Mouse (Mus musculus): ENCODE results near the gene Ano2. TPM values are rescaled to one million over a fixed set of nuclear protein-coding genes. Genes with fewer than 3 reads are reported as not detected.

The Ano2 gene
- polyA plus RNA-seq, 1 experiment from 2014 or later = 1.6 TPM

DNA sequence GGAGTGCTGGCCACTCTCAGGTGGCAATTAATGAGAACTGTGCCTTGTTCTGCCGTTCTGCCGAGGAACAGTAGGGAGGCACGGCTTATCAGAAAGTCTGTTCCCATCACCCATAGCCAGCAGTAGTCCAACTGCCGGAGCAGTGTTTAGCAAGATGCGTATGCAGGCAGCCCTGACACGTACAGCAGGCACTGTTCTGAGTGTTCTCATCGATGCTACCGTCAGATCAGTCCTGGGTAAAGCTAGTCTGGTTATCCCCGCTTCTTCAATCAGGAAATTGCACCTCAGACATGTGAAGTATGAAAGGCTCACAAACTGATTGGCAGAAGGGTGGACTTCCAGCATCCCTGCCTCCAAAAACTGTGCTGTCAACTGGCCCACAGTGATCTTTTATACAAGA lies 224.2 kb downstream of the Ano2 start:
- WGBS = 79% methylated on average over 9 of the region's 9 CpGs
- ATAC-seq (ENCODE audit: insufficient number of reproducible peaks, low FRiP score, low TSS enrichment, low read depth) = no peak

DNA sequence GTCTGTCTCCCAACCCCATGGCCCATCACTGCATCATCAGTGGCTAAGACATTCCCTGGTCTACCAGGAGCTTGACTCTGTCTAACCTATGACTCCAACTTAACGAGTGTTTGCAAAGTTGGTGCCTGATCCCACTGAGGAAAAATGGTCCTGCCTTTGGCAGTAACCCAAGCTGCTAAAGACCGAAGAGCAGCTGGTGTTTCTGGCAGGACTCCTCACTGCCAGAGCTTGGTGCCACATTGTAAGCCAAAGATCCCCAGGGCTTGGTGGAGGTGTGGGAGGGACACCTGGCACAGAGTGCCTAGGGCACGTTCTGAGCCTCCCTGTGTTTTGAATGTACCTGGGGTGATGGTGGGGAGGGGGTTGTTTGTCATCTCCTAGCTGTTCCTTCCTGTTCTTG lies 232.5 kb downstream of the Ano2 start:
- no peak overlapping the region for H3K27ac ChIP-seq (replicated peaks)
- H3K9me3 ChIP-seq (replicated peaks) = no peaks in the 10 kb centered on the region
- no peaks in the 10 kb centered on the region for H3K27me3 ChIP-seq
- 53% methylated on average over 3 of the region's 3 CpGs for WGBS
- ATAC-seq (ENCODE audit: insufficient number of reproducible peaks, low FRiP score, low TSS enrichment, low read depth) = no peak
- no peak overlapping the region for H3K9ac ChIP-seq
- no peak overlapping the region for H3K4me2 ChIP-seq (replicated peaks)
- H3K4me3 ChIP-seq (replicated peaks) = no peak overlapping the region
- no peaks in the 10 kb centered on the region for H3K36me3 ChIP-seq
- no peaks in the 10 kb centered on the region for H3K4me1 ChIP-seq

More for the DNA sequence above, 224.2 kb downstream of the Ano2 start:
- H3K36me3 ChIP-seq = no peaks in the 10 kb centered on the region
- H3K9ac ChIP-seq = no peak overlapping the region
- H3K4me3 ChIP-seq (replicated peaks) = no peak overlapping the region
- no peaks in the 10 kb centered on the region for H3K9me3 ChIP-seq (replicated peaks)
- H3K4me1 ChIP-seq = no peaks in the 10 kb centered on the region
- no peak overlapping the region for H3K4me2 ChIP-seq (replicated peaks)
- no peak overlapping the region for H3K27ac ChIP-seq (replicated peaks)
- no peaks in the 10 kb centered on the region for H3K27me3 ChIP-seq

DNA sequence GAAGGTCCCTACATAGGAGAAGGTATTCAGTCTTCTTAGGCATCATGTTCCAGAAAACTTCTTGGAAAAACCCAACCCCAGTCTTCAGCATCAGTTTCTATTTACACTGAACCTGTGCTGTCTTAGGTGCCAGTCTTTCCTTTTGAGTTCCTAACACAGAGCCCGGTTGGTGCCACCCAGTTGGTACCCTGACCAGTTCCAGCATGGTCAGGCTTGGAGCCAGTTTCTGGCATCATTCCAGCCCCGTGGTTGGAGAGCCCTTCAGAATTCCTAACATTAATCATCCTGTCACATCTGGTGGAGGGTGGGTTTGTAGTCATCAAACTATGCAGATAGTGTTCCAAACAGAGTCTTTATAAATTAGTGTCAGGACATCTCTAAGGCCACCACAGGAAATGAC lies 234.8 kb downstream of the Ano2 start:
- Histone ChIP-seq H3K36me3 (no peaks in the 10 kb centered on the region), H3K4me3 (replicated peaks) (no peak overlapping the region), H3K27me3 (no peaks in the 10 kb centered on the region), H3K9ac (no peak overlapping the region), H3K4me1 (no peaks in the 10 kb centered on the region), H3K4me2 (replicated peaks) (no peak overlapping the region), H3K9me3 (replicated peaks) (no peaks in the 10 kb centered on the region), H3K27ac (replicated peaks) (no peak overlapping the region)
- WGBS = 48% methylated on average over 2 of the region's 2 CpGs
- no peak for ATAC-seq (ENCODE audit: insufficient number of reproducible peaks, low FRiP score, low TSS enrichment, low read depth)

DNA sequence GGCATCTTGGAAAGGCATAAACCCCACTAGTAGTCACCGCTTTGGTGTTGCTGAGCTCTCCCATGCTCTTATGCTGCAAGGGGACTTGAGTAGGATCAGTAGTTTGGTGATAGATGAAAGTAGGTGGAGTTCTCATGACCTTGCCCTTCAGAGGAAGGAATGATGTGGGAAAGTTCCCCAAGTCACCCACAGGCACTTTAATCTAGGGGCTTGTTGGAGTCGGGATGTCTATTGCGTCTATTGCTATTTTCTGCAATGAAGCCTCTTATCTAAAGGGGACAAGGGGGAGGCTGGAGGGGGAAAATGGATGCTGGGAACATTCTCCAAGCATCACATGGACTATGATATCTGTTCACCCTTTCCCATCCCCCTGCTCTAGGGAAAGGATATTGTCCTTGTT lies 235.6 kb downstream of the Ano2 start:
- no peaks in the 10 kb centered on the region for H3K4me1 ChIP-seq
- 94% methylated on average over 3 of the region's 3 CpGs for WGBS
- H3K9me3 ChIP-seq (replicated peaks) = no peaks in the 10 kb centered on the region
- no peak overlapping the region for H3K4me3 ChIP-seq (replicated peaks)
- H3K4me2 ChIP-seq (replicated peaks) = no peak overlapping the region
- no peaks in the 10 kb centered on the region for H3K36me3 ChIP-seq
- ATAC-seq (ENCODE audit: insufficient number of reproducible peaks, low FRiP score, low TSS enrichment, low read depth) = no peak
- H3K27me3 ChIP-seq = no peaks in the 10 kb centered on the region
- no peak overlapping the region for H3K9ac ChIP-seq
- no peak overlapping the region for H3K27ac ChIP-seq (replicated peaks)

DNA sequence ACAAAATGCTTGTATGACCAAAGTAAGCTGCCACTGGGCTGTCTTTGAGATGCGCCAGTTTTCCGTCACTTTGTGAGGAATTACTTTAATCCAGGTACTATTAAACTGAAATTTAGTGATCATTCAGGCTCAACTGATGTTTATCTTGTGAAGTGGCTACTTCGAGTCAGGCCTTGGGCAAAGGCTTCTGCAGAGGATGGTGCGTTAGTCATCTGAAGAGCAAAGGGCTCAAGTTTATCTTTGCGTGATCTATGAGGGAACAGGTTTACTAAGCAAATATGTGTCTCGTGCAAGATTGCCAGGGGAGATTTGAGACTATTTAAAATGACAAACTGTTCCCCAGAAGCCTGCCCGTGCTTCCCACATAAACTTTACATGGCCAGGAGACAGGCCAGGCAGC lies 241.7 kb downstream of the Ano2 start:
- WGBS = 60% methylated on average over 7 of the region's 7 CpGs
- ATAC-seq (ENCODE audit: insufficient number of reproducible peaks, low FRiP score, low TSS enrichment, low read depth) = no peak

DNA sequence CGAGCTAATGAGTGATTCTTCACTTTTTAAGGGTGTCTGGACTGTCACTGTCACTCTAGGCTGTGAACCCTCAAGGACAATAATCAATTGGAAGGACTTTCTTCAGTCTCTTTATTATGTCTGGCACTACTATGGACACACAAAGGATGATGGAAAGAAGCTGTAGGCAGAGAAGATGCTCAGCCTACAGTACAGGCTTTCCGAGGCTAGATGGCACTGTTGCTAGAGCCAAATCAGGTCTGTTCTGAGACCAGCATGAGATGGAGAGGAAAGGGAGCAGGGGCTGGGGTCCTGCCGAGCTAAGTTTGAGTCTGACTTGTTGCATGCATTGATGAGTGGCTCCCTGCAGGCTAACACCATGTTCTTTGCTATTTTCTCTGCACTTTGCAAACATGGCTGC lies 264.7 kb downstream of the Ano2 start:
- Histone ChIP-seq H3K27me3 (no peaks in the 10 kb centered on the region; the same call in 1 of the 2 replicates), H3K9me3 (replicated peaks) (no peaks in the 10 kb centered on the region), H3K4me1 (no peaks in the 10 kb centered on the region), H3K4me2 (replicated peaks) (no peak overlapping the region), H3K4me3 (replicated peaks) (no peak overlapping the region), H3K36me3 (no peaks in the 10 kb centered on the region), H3K9ac (no peak overlapping the region), H3K27ac (replicated peaks) (no peak overlapping the region)
- ATAC-seq (ENCODE audit: insufficient number of reproducible peaks, low FRiP score, low TSS enrichment, low read depth) = no peak
- WGBS = 16% methylated on average over 3 of the region's 3 CpGs

More for the DNA sequence above, 241.7 kb downstream of the Ano2 start:
- no peak overlapping the region for H3K27ac ChIP-seq (replicated peaks)
- H3K4me1 ChIP-seq = no peaks in the 10 kb centered on the region
- H3K9ac ChIP-seq = no peak overlapping the region
- H3K27me3 ChIP-seq = no peaks in the 10 kb centered on the region
- no peak overlapping the region for H3K4me2 ChIP-seq (replicated peaks)
- H3K9me3 ChIP-seq (replicated peaks) = no peaks in the 10 kb centered on the region
- H3K4me3 ChIP-seq (replicated peaks) = no peak overlapping the region
- no peaks in the 10 kb centered on the region for H3K36me3 ChIP-seq

DNA sequence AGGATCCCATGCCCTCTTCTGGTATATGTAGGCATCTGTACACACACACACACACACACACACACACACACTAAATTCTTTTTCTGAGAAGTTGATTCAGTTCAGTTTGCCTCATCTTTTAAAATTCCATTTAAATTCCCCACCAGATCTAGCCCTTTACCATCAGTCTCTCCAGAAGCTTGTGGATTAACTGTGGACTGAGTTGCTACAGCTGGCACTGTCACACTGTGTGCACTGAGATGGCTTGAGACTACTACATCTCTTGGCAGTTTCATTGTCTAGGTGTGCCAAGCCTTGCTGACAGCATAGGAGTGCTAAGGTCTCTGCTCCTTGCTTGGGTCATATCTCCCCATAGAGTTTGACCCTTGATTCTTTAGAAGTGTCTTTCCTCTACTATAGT lies 283.3 kb downstream of the Ano2 start:
- no peaks in the 10 kb centered on the region for H3K27me3 ChIP-seq
- no peak overlapping the region for H3K4me3 ChIP-seq (replicated peaks)
- ATAC-seq (ENCODE audit: insufficient number of reproducible peaks, low FRiP score, low TSS enrichment, low read depth) = no peak

DNA sequence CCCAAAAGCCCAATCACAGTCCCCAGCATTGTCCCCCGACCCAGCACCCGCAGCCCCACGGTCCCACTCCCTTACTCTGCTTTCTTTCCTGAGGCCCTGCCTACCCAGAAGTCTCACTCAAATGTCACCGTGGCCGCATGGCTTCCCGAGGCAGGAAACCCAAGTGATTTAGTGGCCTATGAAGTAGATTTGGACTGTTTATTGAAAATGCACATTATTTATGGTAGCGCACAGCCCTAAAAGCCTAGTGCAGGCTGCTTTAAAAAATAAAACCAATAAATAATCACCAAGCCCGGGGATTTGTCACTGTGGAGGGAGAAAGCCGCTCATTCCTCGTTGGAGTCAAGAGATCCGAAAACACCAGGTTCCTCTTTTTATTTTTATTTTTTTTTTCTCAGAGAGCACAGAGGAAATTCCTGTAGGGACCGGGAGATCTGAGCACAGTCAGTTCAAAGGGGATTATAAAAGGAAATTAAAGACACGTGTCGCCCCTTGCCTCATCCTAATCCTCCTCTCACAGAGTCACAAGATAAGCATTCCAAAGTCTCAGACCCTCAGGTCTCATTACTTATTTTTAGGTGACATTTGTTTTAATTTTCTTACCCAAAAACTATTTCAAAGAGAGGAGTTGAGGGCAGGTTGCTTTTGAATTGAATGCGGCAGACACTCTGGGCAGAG lies 285.7 kb downstream of the Ano2 start:
- no peaks in the 10 kb centered on the region for H3K9me3 ChIP-seq (replicated peaks)
- H3K27ac ChIP-seq (replicated peaks) = no peak overlapping the region
- no peaks in the 10 kb centered on the region for H3K27me3 ChIP-seq
- no peak overlapping the region for H3K4me3 ChIP-seq (replicated peaks)
- H3K4me2 ChIP-seq (replicated peaks) = no peak overlapping the region
- no peaks in the 10 kb centered on the region for H3K36me3 ChIP-seq
- 0 out of 2 replicates have a peak, but pooled peaks cover 6% of the 10 kb centered on the region for H3K4me1 ChIP-seq
- 24% methylated on average over 15 of the region's 15 CpGs for WGBS
- no peak overlapping the region for H3K9ac ChIP-seq
- no peak for ATAC-seq (ENCODE audit: insufficient number of reproducible peaks, low FRiP score, low TSS enrichment, low read depth)

More for the DNA sequence above, 283.3 kb downstream of the Ano2 start:
- Histone ChIP-seq H3K27ac (replicated peaks) (no peak overlapping the region), H3K9ac (no peak overlapping the region), H3K36me3 (no peaks in the 10 kb centered on the region), H3K9me3 (replicated peaks) (no peaks in the 10 kb centered on the region), H3K4me2 (replicated peaks) (no peak overlapping the region), H3K4me1 (0 out of 2 replicates have a peak, but pooled peaks cover 6% of the 10 kb centered on the region)

DNA sequence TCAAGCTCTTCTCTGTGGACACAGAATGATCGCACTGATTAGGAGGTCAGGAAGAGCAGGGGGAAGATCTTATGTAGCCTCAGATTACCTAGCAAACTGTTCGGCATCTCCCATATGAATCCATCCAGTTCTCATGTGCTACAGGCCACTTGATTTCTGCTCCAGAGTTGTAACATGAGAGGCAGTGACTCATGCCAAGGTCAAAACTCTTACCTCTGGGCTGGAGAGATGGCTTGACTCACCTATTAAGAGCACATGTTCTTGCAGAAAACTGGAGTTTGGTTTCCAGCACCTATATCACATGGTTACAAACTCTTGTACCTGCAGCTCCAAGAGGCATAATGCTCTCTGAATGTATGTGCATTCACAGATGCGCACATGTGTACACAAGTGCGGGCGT lies 289.4 kb downstream of the Ano2 start:
- no peaks in the 10 kb centered on the region for H3K9me3 ChIP-seq (replicated peaks)
- WGBS = 83% methylated on average over 5 of the region's 5 CpGs

DNA sequence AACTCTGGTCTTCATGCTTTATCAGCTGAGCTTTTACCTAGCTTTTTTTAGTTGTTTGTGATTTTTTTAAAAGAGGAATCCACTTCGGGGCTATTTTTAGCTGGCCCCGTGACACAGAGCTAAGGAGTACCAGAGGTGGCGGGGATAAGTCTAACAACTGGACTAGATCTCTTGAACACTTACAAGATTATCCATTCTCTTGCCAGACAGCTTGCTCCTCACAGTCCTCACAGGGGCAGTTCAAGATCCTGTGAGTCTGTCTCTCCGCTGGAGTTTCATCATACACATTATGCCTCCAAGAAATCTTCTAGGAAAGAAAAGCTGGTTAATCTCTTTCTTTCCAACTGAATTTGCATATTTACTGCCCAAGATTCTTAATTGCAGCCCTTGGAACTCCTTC lies 293.8 kb downstream of the Ano2 start:
- no peak overlapping the region for H3K27ac ChIP-seq (replicated peaks)
- no peaks in the 10 kb centered on the region for H3K9me3 ChIP-seq (replicated peaks)
- no peak overlapping the region for H3K4me2 ChIP-seq (replicated peaks)
- no peak overlapping the region for H3K9ac ChIP-seq
- no peaks in the 10 kb centered on the region for H3K4me1 ChIP-seq
- H3K36me3 ChIP-seq = no peaks in the 10 kb centered on the region
- 0 out of 2 replicates have a peak, but pooled peaks cover 2% of the 10 kb centered on the region for H3K27me3 ChIP-seq
- no peak for ATAC-seq (ENCODE audit: insufficient number of reproducible peaks, low FRiP score, low TSS enrichment, low read depth)
- WGBS = 81% methylated on average over 4 of the region's 4 CpGs
- H3K4me3 ChIP-seq (replicated peaks) = no peak overlapping the region

More for the DNA sequence above, 289.4 kb downstream of the Ano2 start:
- Histone ChIP-seq H3K27ac (replicated peaks) (no peak overlapping the region), H3K4me2 (replicated peaks) (no peak overlapping the region), H3K4me1 (0 out of 2 replicates have a peak, but pooled peaks cover 6% of the 10 kb centered on the region), H3K36me3 (no peaks in the 10 kb centered on the region), H3K9ac (no peak overlapping the region), H3K4me3 (replicated peaks) (no peak overlapping the region), H3K27me3 (0 out of 2 replicates have a peak, but pooled peaks cover 2% of the 10 kb centered on the region)
- no peak for ATAC-seq (ENCODE audit: insufficient number of reproducible peaks, low FRiP score, low TSS enrichment, low read depth)

DNA sequence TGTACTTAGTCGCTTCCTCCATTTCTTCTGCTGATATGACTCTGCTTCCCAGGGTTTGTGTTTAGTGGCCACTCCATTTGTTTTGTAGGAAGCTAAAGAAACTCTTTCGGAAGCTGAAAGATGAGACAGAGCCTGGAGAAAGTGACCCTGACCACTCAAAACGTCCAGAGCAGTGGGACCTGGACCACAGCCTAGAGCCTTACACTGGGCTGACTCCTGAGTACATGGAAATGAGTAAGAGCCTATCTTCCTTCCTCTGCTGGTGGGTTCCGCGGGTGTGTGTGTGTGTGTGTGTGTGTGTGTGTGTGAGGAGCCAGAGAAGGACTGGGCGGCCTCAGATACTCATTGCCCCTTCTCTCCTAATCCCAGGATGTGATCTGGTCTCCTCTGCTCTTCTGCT lies 302.5 kb downstream of the Ano2 start:
- Histone ChIP-seq H3K36me3 (no peaks in the 10 kb centered on the region), H3K4me3 (replicated peaks) (no peak overlapping the region), H3K4me2 (replicated peaks) (no peak overlapping the region), H3K9me3 (replicated peaks) (no peaks in the 10 kb centered on the region), H3K4me1 (no peaks in the 10 kb centered on the region), H3K27ac (replicated peaks) (no peak overlapping the region), H3K9ac (no peak overlapping the region), H3K27me3 (no peaks in the 10 kb centered on the region)
- 50% methylated on average over 6 of the region's 6 CpGs for WGBS
- ATAC-seq (ENCODE audit: insufficient number of reproducible peaks, low FRiP score, low TSS enrichment, low read depth) = no peak

DNA sequence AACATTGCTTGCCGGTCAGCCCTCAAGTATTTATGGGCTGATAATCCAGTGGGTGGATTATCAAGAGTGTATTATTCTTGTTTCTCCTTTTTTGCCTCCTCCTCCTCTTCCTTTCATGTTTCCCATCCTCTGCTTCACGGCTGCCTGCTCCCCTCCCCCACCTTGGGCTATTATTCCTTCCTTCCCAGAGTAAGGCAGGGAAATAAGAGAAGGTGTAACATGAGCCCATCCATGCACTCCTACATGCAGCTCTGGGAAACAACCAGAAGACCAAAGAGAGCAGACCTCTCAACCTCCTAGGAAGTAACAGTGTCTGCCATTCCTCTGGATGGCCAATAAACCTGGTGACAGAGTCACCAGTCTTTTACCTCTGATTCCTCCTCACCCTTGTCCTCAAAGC lies 311.6 kb downstream of the Ano2 start:
- Histone ChIP-seq H3K4me3 (replicated peaks) (no peak overlapping the region), H3K4me2 (replicated peaks) (no peak overlapping the region), H3K27me3 (no peaks in the 10 kb centered on the region), H3K36me3 (no peaks in the 10 kb centered on the region), H3K9me3 (replicated peaks) (no peaks in the 10 kb centered on the region), H3K9ac (no peak overlapping the region), H3K27ac (replicated peaks) (no peak overlapping the region), H3K4me1 (peaks cover 18% of the 10 kb centered on the region)
- 28% methylated on average over 2 of the region's 2 CpGs for WGBS
- ATAC-seq (ENCODE audit: insufficient number of reproducible peaks, low FRiP score, low TSS enrichment, low read depth) = no peak
